Mouse (Mus musculus) kidney, embryonic 16.5 days (tissue): ENCODE measurements around the gene Faim2. TPM values are rescaled to one million over a fixed set of nuclear protein-coding genes. Genes with fewer than 3 reads are reported as not detected.

Experiments
- ATAC-seq: fragments of 200-750 bp; cut with Nextera tagmentation; 2 replicates; pipeline ENCODE4 v1.8.0; 2017; ENCODE audit warnings: moderate TSS enrichment; ENCODE audit not compliant: low FRiP score, low TSS enrichment
- H3K27ac ChIP-seq: fragments of 300-500 bp; sonication (generic); 2 replicates; pipeline ENCODE4 v1.5.1; 2014; ENCODE audit warnings: low read length
- H3K27me3 ChIP-seq: fragments of 300-500 bp; sonication (generic); 2 replicates; pipeline ENCODE4 v1.6.1; 2014; ENCODE audit warnings: low read length, control low read depth, mixed read lengths; ENCODE audit not compliant: insufficient read depth
- H3K36me3 ChIP-seq: fragments of 300-500 bp; sonication (generic); 2 replicates; pipeline ENCODE4 v1.6.1; 2014; ENCODE audit warnings: low read length, control low read depth, mixed read lengths; ENCODE audit not compliant: insufficient read depth
- H3K4me1 ChIP-seq: fragments of 300-500 bp; sonication (generic); 2 replicates; pipeline ENCODE4 v1.6.1; 2014; ENCODE audit warnings: low read length, control low read depth, mixed read lengths; ENCODE audit not compliant: insufficient read depth
- H3K4me2 ChIP-seq: fragments of 300-500 bp; sonication (generic); replicated peaks from 2 replicates; pipeline ENCODE4 v1.6.1; 2014; ENCODE audit warnings: low read depth, low read length
- H3K4me3 ChIP-seq: fragments of 300-500 bp; sonication (generic); 2 replicates; pipeline ENCODE4 v1.5.1; 2014; ENCODE audit warnings: mild to moderate bottlenecking, low read length
- H3K9ac ChIP-seq: fragments of 300-500 bp; sonication (generic); replicated peaks from 2 replicates; pipeline ENCODE4 v1.6.1; 2014; ENCODE audit warnings: low read length
- H3K9me3 ChIP-seq: fragments of 300-500 bp; sonication (generic); 2 replicates; pipeline ENCODE4 v1.6.1; 2016; ENCODE audit warnings: low read length, control low read depth
- WGBS: fragments of 180-500 bp; shearing (Covaris S2); extraction: QIAGEN DNeasy Blood & Tissue Kit; methylation state at CpG from one replicate; pipeline ENCODE4 v1.1.7; 2014; 5-methylcytosine and 5-hydroxymethylcytosine counted together
- polyA plus RNA-seq: library from polyadenylated mRNA; unstranded; fragments of >200 nt; fragmentation: Nextera tagmentation; extraction: Ambion mirVana; gene quantifications from 2 replicates; pipeline ENCODE4 v1.2.1, GENCODE M21; 2015

The Faim2 gene
- polyA plus RNA-seq, 1 experiment from 2014 or later: 0.32 TPM

- Histone ChIP-seq H3K4me3 (no peak overlapping the region), H3K27me3 (no peaks in the 10 kb centered on the region), H3K9me3 (no peaks in the 10 kb centered on the region), H3K9ac (no peak overlapping the region), H3K27ac (no peak overlapping the region), H3K4me2 (no peak overlapping the region), H3K36me3 (no peaks in the 10 kb centered on the region), H3K4me1 (peaks cover 20% of the 10 kb centered on the region)
- 64% methylated on average over 3 of the region's 3 CpGs for WGBS
- no peak for ATAC-seq
These were observed 72.5 kb downstream of the Faim2 start for GRCm38 (mm10) chr15:99455415-99455814.

DNA sequence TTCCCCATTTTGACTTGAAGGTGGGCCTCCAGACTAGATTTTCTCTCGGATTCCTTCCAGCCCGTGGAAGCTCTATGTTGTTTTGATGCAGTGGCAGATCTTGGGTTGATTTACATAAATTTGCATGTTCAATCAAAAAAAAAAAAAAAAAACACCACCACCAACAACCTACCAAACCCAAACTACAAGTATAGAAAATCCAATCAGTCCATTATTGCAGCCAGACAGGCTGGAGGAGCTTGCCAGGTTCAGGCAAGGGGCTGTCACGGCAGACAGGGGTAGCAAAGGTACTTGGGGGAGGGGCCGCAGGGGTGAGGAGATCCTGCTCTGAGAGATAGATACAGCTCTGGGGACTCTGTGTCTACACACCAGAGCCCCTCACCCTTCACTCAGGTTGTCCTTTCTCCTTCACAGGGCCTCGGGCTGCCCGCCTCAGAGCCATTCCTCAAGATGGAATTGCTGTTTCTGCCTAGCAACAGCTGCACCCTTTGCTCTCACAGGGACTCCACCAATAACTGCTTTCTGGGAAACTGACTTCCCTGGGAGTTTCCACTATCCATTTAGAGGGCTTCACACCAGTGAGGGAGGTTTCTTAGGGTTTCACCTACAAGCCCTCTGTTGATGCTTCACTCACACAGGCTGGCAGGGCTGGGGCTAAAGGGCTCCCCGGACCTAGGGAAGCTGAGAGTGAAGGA lies 73.2 kb downstream of the Faim2 start:
- Histone ChIP-seq H3K27me3 (no peaks in the 10 kb centered on the region), H3K4me3 (no peak overlapping the region), H3K27ac (no peak overlapping the region), H3K9me3 (no peaks in the 10 kb centered on the region), H3K4me1 (peaks cover 25% of the 10 kb centered on the region), H3K4me2 (no peak overlapping the region), H3K9ac (no peak overlapping the region), H3K36me3 (no peaks in the 10 kb centered on the region)
- 79% methylated on average over 7 of the region's 7 CpGs for WGBS
- ATAC-seq: no peak

DNA sequence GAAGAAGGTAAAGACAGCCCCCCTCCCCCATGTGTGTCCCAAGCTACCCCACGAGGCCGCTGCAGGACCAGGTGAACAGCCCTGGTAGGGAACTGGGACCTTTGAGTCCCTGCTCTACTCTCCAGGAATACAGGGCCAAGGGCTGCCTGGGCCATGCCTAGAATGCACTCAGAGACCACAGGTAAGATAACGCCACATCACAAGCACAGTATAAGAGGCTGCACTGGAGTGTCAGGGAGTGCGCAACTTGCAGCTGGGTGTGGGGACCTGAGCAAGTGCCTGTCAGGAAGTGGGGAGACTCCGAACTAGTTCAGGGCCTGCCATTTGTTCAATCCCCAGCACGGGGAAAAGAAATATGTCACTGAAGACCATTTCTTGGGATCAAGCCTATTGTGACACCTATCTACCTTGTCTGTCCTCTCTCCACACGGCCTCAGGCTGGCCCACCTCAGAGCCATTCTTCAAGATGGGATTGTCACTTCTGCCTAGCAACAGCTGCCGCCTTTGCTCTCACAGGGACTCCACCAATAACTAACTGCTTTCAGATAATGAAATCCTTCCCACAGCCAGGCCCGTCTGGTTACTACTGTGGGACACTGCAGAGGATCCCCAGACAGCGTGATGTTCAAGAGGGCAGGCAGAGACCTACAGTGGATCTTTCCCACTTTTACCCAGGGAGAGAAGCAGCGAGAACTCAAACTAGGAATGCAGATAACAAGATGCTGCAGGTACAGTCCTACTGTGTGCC lies 74.6 kb downstream of the Faim2 start:
- Histone ChIP-seq H3K4me1 (peaks cover 37% of the 10 kb centered on the region), H3K4me3 (no peak overlapping the region), H3K27ac (no peak overlapping the region), H3K27me3 (no peaks in the 10 kb centered on the region), H3K9ac (no peak overlapping the region), H3K4me2 (no peak overlapping the region), H3K36me3 (no peaks in the 10 kb centered on the region), H3K9me3 (no peaks in the 10 kb centered on the region)
- ATAC-seq: no peak
- WGBS: 78% methylated on average over 11 of the region's 11 CpGs

DNA sequence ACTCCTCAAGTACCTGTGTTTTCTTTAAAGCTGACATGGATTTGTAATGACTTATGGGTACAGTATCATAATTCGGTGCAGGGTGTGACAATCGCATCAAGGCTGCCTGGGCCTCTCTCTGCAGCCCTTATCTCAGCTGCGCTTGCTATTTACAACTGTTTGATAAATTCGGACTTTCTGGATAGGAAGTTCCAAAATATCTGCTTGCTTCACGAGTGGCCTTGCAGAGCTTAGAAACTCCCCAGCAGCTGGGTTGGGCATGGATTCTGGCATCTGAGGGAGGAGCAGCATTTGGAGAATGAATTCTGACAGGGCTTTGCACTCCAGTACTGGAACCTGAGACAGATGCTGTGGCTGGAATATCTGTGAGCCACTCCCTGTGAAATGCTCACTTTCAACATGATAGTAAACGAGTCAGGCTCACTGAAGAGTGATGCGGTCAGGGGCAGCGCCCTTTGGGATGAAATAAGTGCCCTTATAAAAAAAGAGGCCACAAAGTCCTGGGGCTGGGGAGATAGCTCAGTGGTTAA lies 78.1 kb downstream of the Faim2 start:
- Histone ChIP-seq H3K9ac (no peak overlapping the region; the same call in 1 of the 2 replicates), H3K4me2 (no peak overlapping the region), H3K4me1 (peaks cover 19% of the 10 kb centered on the region), H3K4me3 (no peak overlapping the region), H3K9me3 (no peaks in the 10 kb centered on the region), H3K27ac (peak overlapping the region; percentile 47), H3K36me3 (no peaks in the 10 kb centered on the region; the same call in 1 of the 2 replicates), H3K27me3 (no peaks in the 10 kb centered on the region)
- 55% methylated on average over 8 of the region's 8 CpGs for WGBS
- no peak for ATAC-seq

DNA sequence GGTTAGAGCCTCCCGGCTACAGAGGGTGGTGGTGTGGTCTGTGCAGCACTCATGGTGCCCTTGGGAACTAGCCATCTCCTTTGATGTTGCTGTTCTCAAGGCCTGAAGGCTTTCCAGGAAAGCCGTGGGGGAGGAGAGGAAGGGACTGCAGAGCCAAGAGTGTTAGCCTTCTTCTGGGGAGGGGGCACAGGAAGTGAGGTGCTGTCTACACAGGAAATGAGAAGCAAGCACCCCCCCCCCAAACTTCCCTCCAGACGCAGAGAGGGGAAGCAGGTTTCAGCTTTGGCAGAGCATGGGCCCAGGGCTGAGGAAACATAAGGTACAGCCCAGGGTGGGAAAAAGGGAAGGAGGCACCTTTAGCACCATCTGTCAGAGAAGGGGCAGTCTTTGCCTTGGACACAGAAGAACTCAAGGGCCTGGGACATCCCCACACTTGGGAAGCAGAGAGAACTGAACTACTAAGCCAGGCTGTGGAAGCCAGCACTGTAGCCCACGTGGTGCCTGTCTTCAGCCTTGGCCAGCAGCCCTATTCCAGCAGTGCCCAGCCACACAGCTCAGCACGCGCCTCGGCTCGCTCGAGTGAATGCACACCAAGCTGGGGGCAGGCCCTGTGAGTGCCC lies 78.7 kb downstream of the Faim2 start:
- Histone ChIP-seq H3K9me3 (no peaks in the 10 kb centered on the region), H3K27me3 (no peaks in the 10 kb centered on the region), H3K27ac (peak overlapping the region; percentile 47), H3K4me2 (no peak overlapping the region), H3K4me1 (peaks cover 19% of the 10 kb centered on the region), H3K4me3 (no peak overlapping the region), H3K9ac (no peak overlapping the region; the same call in 1 of the 2 replicates), H3K36me3 (no peaks in the 10 kb centered on the region; the same call in 1 of the 2 replicates)
- WGBS: 39% methylated on average over 9 of the region's 9 CpGs
- peak; percentile 64 for ATAC-seq

Other genes with a start within 250 kb of the Faim2 start
- 62.2 and 67.5 TPM in 2 replicates for gene Prpf40b, start 233.1 kb downstream of the Faim2 start, polyA plus RNA-seq
- gene Fam186b, start 232.3 kb downstream of the Faim2 start, polyA plus RNA-seq: 0.21 and 0.30 TPM in 2 replicates
- 27.1 and 29.8 TPM in 2 replicates for gene Fmnl3, start 157.7 kb downstream of the Faim2 start, polyA plus RNA-seq
- gene Tmbim6, start 135.3 kb downstream of the Faim2 start, polyA plus RNA-seq: 634 and 653 TPM in 2 replicates
- 9.3 and 10.9 TPM in 2 replicates for gene Nckap5l, start 70.4 kb downstream of the Faim2 start, polyA plus RNA-seq
- gene Bcdin3d, start 53.4 kb downstream of the Faim2 start, polyA plus RNA-seq: 16.8 and 18.2 TPM in 2 replicates
- 109 and 159 TPM in 2 replicates for gene Aqp2, start 50.9 kb upstream of the Faim2 start, polyA plus RNA-seq
- 3.7 and 5.0 TPM in 2 replicates for gene Aqp5, start 62.6 kb upstream of the Faim2 start, polyA plus RNA-seq
- gene Aqp6, start 73.2 kb upstream of the Faim2 start, polyA plus RNA-seq: 0.10 TPM in 1 of 2 replicates, not detected in the other
- 143 and 157 TPM in 2 replicates for gene Racgap1, start 123.5 kb upstream of the Faim2 start, polyA plus RNA-seq
- 1.7 TPM in 2 replicates for gene Asic1, start 142.2 kb upstream of the Faim2 start, polyA plus RNA-seq
- 49.8 and 56.3 TPM in 2 replicates for gene Smarcd1, start 174.0 kb upstream of the Faim2 start, polyA plus RNA-seq
- not detected in 2 replicates for gene Gm17349, start 177.3 kb upstream of the Faim2 start, polyA plus RNA-seq
- gene Gpd1, start 189.3 kb upstream of the Faim2 start, polyA plus RNA-seq: 45.4 and 46.1 TPM in 2 replicates
- 193 and 197 TPM in 2 replicates for gene Cox14, start 197.5 kb upstream of the Faim2 start, polyA plus RNA-seq
- 86.2 and 87.2 TPM in 2 replicates for gene Cers5, start 244.7 kb upstream of the Faim2 start, polyA plus RNA-seq